Mouse (Mus musculus): ENCODE data around the gene Slc48a1. TPM values are rescaled to one million over a fixed set of nuclear protein-coding genes. Genes with fewer than 3 reads are reported as not detected.

Slc48a1 gene
- total RNA-seq, 1 experiment from 2014 or later = 68.9 TPM

DNA sequence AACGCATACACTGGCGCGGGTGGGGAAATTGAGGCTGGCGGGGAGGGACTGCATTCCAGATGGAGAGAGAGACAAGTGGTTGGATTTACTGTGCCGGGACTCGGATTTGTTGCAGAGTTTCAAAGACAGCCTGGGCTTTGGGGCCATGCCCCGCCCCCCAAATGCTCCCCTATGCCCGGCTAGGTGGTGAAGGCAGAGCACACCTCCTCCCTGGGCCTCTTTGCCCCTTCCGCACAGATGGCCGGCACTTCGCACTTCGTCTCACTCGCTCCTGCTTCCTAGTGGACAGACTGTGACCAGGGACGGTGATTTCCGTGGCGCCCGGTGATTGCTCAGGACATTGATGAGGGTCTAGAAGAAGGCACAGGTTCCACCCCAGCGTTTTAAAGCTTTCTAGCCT, 10.1 kb upstream of the Slc48a1 start:
- peak; percentile 24 to 33; a peak in 2 of 4 replicates for ATAC-seq (replicated peaks in 1 of 2; ENCODE audit: insufficient read depth in 1 of 2, low FRiP score in 2 of 2, low TSS enrichment in 1 of 2, low read depth in 1 of 2, poor library complexity in 2 of 2, severe bottlenecking in 2 of 2)

DNA sequence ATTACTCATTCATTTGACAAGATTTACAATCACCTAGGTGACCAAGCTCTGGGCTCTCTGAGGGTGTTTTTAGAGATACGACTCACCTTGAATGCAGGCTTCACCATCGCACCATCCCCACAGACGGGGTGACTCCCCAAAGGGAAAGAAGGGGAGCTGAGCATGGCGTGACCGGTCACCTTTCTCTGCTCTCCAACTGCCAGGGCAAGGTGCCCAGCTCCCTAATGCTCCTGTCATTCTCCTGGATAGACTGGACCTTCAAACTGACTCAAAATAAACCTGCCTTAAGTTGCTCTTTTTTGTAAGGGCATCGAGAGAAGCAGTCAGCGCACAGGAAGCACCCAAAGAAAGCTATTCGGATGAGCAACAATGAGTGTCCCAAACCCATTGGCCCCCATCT, 8.0 kb upstream of the Slc48a1 start:
- no peak for ATAC-seq (replicated peaks in 1 of 2; ENCODE audit: insufficient read depth in 1 of 2, low FRiP score in 2 of 2, low TSS enrichment in 1 of 2, low read depth in 1 of 2, poor library complexity in 2 of 2, severe bottlenecking in 2 of 2)

DNA sequence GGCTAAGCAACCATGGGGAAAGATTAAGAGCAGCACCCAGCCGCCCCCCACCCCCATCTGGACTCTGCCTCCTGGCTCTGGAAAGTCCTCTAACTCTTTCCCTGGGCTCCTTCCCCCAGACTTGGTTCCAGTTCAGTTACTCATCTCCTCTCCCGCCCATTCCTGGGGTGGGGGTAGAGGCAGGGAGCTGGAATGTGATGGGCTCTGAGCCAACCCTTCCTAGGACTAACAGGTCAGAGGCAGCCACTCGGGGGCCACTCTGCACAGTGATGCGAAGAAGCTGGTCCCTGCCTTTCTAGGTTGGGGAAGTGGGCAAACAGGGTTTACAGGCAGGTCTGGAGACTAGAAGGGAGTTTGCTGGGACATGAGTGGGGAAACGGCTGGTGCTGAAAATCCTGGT, 5.2 kb upstream of the Slc48a1 start:
- no peak for ATAC-seq (replicated peaks in 1 of 2; ENCODE audit: insufficient read depth in 1 of 2, low FRiP score in 2 of 2, low TSS enrichment in 1 of 2, low read depth in 1 of 2, poor library complexity in 2 of 2, severe bottlenecking in 2 of 2)

DNA sequence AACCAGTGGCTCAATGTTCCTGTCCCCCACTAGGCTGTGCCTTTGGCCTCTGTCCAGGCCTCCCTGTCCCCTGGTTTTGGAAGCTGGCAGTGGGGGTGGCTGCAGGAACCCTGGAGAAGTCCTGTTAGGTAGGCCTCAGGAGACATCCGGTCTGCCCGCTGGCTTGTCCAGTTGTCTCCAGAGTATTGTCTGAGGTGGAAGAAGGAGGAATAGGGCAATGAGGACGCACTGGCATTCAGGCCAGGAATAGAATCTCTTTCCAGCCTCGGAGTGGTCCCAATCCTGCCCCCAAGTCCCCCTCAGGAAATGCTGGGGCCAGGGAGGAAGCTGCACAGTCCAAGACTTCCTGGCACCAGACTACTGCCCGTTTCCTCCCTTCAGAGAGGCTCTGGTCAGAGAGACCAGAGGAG, 4.4 kb upstream of the Slc48a1 start:
- no peak for ATAC-seq (replicated peaks in 1 of 2; ENCODE audit: insufficient read depth in 1 of 2, low FRiP score in 2 of 2, low TSS enrichment in 1 of 2, low read depth in 1 of 2, poor library complexity in 2 of 2, severe bottlenecking in 2 of 2)

DNA sequence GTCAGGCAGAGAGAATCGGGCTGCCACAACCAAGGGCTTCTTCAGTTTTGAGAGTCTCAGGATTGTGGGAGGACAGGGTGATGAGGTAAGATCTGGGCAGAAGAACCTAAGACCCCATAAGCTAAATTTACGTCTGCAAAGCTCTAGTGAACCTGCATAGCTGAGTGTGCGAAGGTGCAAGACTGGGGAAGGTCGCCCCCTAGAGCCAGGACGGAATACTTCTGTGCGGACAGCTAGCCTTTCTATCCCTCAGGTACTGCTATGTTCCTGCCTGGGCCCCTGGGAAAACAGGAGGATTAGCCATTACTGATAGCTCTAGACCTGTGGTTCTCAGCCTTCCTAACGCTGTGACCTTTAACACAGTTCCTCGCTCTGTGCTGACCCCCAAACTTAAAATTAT, 1.8 kb upstream of the Slc48a1 start:
- peak; percentile 71 for ATAC-seq (replicated peaks in 1 of 2; ENCODE audit: insufficient read depth in 1 of 2, low FRiP score in 2 of 2, low TSS enrichment in 1 of 2, low read depth in 1 of 2, poor library complexity in 2 of 2, severe bottlenecking in 2 of 2)

GRCm38 (mm10) chr15:97776919-97777318, 1.4 kb upstream of the Slc48a1 start:
- ATAC-seq (replicated peaks in 1 of 2; ENCODE audit: insufficient read depth in 1 of 2, low FRiP score in 2 of 2, low TSS enrichment in 1 of 2, low read depth in 1 of 2, poor library complexity in 2 of 2, severe bottlenecking in 2 of 2) = no peak

DNA sequence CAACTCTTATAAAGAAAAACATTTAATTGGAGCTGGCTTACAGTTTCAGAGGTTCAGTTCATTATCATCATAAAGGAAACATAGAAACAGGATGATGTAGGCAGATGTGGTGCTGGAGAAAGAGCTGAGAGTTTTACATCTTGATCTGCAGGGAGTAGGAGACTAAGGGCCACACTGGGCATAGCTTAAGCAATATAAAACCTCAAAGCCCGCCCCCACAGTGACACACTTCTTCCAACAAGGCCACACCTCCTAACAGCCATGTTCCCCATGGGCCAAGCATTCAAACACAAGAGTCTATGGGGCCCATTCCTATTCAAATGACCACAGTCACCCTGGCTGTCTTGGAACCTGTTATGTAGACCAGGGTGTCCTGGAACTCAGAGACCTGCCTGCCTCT, 1.3 kb downstream of the Slc48a1 start:
- ATAC-seq (replicated peaks in 1 of 2; ENCODE audit: insufficient read depth in 1 of 2, low FRiP score in 2 of 2, low TSS enrichment in 1 of 2, low read depth in 1 of 2, poor library complexity in 2 of 2, severe bottlenecking in 2 of 2) = no peak

GRCm38 (mm10) chr15:97780611-97781031, 2.3 kb downstream of the Slc48a1 start:
- no peak for ATAC-seq (replicated peaks in 1 of 2; ENCODE audit: insufficient read depth in 1 of 2, low FRiP score in 2 of 2, low TSS enrichment in 1 of 2, low read depth in 1 of 2, poor library complexity in 2 of 2, severe bottlenecking in 2 of 2)

DNA sequence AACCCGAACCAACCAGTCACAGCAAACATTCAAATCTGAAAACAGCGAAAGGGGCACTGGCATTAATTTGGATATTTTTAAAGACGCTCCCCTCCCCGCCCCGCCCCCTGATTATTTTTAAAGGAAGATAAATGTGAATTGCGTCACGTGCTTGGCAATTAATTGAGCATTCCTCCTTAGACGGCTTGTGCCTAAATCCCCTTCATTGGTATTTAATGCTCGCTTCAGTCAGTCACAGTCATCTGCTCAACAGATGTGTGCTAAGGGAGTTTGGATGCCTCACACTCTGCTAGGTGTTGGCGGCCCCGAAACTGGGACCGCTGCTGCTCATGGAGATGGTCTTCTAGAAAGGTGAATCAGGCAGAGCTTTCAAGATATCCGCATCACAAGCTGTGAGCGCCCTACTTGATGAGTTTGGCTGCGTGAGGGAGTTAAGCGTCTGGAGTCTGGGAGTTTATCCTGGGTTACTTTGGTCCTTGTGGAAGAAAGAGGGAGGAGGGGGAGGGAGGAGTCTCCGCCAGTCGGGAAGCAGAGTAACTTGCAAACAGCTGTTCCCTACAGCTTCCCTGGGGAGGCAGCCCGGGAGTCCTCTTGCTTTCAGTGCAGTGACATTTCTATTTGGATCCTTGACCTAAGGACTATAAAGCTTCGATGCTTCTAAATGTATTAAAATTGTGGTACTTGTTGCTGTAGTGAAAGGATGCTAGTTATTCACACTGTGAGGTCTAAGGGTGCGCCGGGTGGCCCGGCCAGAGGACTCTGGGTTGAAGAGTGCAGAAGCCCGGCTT, 3.8 kb downstream of the Slc48a1 start:
- no peak for ATAC-seq (replicated peaks in 1 of 2; ENCODE audit: insufficient read depth in 1 of 2, low FRiP score in 2 of 2, low TSS enrichment in 1 of 2, low read depth in 1 of 2, poor library complexity in 2 of 2, severe bottlenecking in 2 of 2)

- ATAC-seq (replicated peaks in 1 of 2; ENCODE audit: insufficient read depth in 1 of 2, low FRiP score in 2 of 2, low TSS enrichment in 1 of 2, low read depth in 1 of 2, poor library complexity in 2 of 2, severe bottlenecking in 2 of 2) = peak; percentile 33 to 54
Measured at GRCm38 (mm10) chr15:97782749-97783105, 4.4 kb downstream of the Slc48a1 start.

DNA sequence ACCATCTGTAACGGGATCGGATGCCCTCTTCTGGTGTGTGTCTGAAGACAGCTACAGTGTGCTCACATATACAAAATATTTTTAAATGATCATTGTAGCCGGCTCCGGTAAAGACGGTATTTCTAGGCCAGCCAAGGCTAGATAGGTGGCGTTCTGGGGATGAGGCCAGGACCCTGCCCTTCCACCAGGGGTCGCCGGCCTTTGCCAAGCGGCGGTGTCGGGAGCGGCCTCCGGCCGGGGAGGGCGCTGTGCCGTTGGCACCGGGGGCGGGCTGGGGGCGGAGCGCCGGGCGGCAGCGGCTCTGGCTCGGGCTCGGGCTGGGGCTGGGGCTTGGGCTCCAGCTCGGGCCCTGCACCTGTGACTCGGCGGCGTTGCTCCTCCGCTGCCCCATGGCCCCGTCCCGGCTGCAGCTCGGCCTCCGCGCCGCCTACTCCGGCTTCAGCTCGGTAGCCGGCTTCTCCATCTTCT, 5.8 kb downstream of the Slc48a1 start:
- ATAC-seq (replicated peaks in 1 of 2; ENCODE audit: insufficient read depth in 1 of 2, low FRiP score in 2 of 2, low TSS enrichment in 1 of 2, low read depth in 1 of 2, poor library complexity in 2 of 2, severe bottlenecking in 2 of 2) = peak; percentile 59 to 67

DNA sequence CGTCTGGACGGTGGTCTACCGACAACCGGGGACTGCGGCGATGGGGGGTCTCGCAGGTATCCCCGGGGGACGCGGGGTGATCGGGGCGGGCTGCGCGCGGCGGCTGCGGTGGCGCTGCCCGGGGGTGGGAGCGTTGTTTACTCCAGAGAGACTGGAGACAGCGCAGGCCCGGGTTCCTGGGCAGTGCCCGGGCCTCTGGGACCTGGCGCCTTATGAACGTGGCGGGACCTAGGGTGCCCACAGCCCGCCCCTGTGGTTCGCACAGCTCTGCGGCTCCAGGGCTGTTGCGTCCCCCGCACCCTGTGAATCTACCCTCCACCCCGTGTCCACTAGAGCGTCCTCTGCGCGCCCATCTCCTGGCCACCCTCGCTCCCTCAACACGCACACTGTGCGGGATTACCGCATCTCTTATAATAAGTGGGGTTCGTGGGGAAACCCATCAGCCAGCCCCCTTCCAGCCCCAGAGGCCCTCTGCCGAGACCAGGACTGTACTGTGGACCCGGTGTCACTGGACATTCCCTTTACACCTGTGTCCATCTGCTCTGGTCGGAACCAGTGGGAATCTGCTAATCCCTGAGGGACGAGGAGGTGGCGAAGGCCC, 6.3 kb downstream of the Slc48a1 start:
- no peak for ATAC-seq (replicated peaks in 1 of 2; ENCODE audit: insufficient read depth in 1 of 2, low FRiP score in 2 of 2, low TSS enrichment in 1 of 2, low read depth in 1 of 2, poor library complexity in 2 of 2, severe bottlenecking in 2 of 2)

GRCm38 (mm10) chr15:97785731-97786411, 7.6 kb downstream of the Slc48a1 start:
- peak in 1 of 2 experiments; percentile 30; a peak in 2 of 4 replicates for ATAC-seq (replicated peaks in 1 of 2; ENCODE audit: insufficient read depth in 1 of 2, low FRiP score in 2 of 2, low TSS enrichment in 1 of 2, low read depth in 1 of 2, poor library complexity in 2 of 2, severe bottlenecking in 2 of 2)

DNA sequence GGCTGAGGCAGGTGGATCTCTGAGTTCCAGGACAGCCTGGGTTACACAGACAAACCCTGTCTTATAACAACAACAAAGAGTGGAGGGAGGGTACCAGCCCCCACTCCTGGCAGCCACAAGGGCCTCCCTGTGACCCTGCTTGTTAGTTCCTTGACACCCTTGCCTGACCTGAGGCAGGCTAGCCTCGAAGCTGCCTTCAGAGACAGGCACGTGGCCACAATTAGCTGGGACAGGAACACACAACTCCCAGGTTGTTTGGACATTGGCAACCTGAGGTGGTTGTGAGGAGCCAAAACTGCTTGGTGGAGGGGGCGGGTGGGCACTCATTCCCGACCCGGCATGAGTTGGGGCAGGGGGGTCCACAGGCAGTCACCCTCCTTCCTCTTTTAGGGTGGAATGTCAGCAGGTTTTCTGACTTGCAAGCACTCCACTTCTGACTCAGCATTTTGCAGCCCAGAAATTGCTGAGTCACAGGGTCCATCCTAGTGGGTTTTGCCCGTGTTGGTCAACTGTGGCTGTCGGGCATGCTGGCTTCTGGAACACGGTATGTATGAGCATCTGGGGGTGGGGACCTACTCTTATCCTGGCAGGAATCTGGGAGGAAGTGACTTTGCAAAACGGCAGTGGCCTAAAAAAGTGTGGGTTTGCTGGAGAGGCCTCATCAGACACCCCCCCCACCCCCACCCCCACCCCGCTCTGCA, 8.2 kb downstream of the Slc48a1 start:
- ATAC-seq (replicated peaks in 1 of 2; ENCODE audit: insufficient read depth in 1 of 2, low FRiP score in 2 of 2, low TSS enrichment in 1 of 2, low read depth in 1 of 2, poor library complexity in 2 of 2, severe bottlenecking in 2 of 2) = peak; percentile 18 to 30; a peak in 2 of 4 replicates

DNA sequence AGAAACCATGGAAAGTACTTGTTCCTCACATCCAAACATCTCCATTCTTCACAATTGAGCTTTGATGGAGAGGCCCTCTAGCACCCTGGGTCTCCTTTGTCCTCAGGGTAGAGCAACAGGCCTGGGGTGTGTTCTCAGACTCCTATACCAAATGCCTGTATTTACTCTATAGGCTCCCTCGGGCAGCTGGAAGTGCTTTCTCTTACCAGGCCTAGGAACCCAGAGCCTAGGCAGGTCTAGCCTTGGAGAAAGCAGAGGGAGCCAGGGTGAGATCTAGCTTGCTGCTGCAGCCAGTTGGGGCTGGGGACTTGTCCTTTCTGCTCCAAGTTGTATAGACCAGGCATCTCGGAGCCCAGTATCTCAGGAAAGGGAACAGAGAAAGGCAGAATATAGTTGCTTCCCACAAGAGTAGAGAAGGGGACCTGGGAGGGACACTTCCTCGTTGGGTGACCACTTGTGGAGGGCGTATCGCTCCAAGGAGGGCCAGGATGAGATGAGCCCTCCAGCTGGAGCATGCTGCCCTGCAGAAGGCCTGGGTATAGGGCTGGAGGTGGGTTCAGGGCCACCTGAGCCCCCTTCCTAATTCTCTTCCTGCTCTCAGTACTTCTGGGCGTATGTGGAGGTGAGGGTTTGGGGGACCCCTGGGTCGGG, 9.0 kb downstream of the Slc48a1 start:
- no peak for ATAC-seq (replicated peaks in 1 of 2; ENCODE audit: insufficient read depth in 1 of 2, low FRiP score in 2 of 2, low TSS enrichment in 1 of 2, low read depth in 1 of 2, poor library complexity in 2 of 2, severe bottlenecking in 2 of 2)

- no peak for ATAC-seq (replicated peaks in 1 of 2; ENCODE audit: insufficient read depth in 1 of 2, low FRiP score in 2 of 2, low TSS enrichment in 1 of 2, low read depth in 1 of 2, poor library complexity in 2 of 2, severe bottlenecking in 2 of 2)
Measured at GRCm38 (mm10) chr15:97787799-97788667, 9.7 kb downstream of the Slc48a1 start.

Measured in hematopoietic stem cell, adult 5-6 weeks (primary cell).